ENCODE assay signal across 8 mouse cellular contexts in genomic region chr6:57535971-57536669, GRCm38 (mm10). TPM values are rescaled to one million over a fixed set of nuclear protein-coding genes. Genes with fewer than 3 reads are reported as not detected.
DNase-seq lines count a peak whose midpoint lies in the region; ATAC-seq and TF ChIP-seq lines count a peak whose summit lies in the region.

No protein-coding gene starts in this region.

- WGBS in forebrain, embryonic 11.5 days = 28% methylated on average over 14 of the region's 14 CpGs
- WGBS in kidney, embryonic 16.5 days = 18% methylated on average over 14 of the region's 14 CpGs

- no peaks in the 10 kb centered on the region for H3K27me3 ChIP-seq in forebrain, embryonic 11.5 days (ENCODE audit: control insufficient read depth, insufficient read depth, low read length)
- H3K27me3 ChIP-seq in kidney, embryonic 16.5 days (ENCODE audit: insufficient read depth, low read length) = no peaks in the 10 kb centered on the region

- H3K27ac ChIP-seq in layer of hippocampus, adult 2 months = peak overlapping the region; percentile 87
- H3K27ac ChIP-seq in bone marrow macrophage, adult 2 months (ENCODE audit: insufficient read depth, low read depth, low read length) = peak overlapping the region; percentile 41
- H3K27ac ChIP-seq in forebrain, embryonic 11.5 days (ENCODE audit: low read depth, low read length) = peak overlapping the region; percentile 6; the same call in 1 of the 2 replicates
- H3K27ac ChIP-seq in kidney, embryonic 16.5 days (ENCODE audit: low read length) = peak overlapping the region; percentile 90

- H3K36me3 ChIP-seq in forebrain, embryonic 11.5 days (ENCODE audit: control insufficient read depth, insufficient read depth, low read length) = no peaks in the 10 kb centered on the region
- no peaks in the 10 kb centered on the region for H3K36me3 ChIP-seq in kidney, embryonic 16.5 days (ENCODE audit: insufficient read depth, low read length)

- no peak for TF ChIP-seq CTCF in layer of hippocampus, adult 2 months (conservative IDR thresholded peaks at IDR 0.05)
- no peak for TF ChIP-seq CTCF in bone marrow macrophage, adult 2 months (IDR thresholded peaks at IDR 0.05; ENCODE audit: low read depth, low read length)

- peaks cover 6% of the 10 kb centered on the region for H3K4me1 ChIP-seq in bone marrow macrophage, adult 2 months (ENCODE audit: control insufficient read depth, insufficient read depth, low read length)
- H3K4me1 ChIP-seq in forebrain, embryonic 11.5 days (replicated peaks; ENCODE audit: control insufficient read depth, insufficient read depth, low read length) = peaks cover 7% of the 10 kb centered on the region; the same call in 1 of the 2 replicates
- peaks cover 16% of the 10 kb centered on the region for H3K4me1 ChIP-seq in kidney, embryonic 16.5 days (ENCODE audit: insufficient read depth, low read length)

- peak in 1 of 2 experiments; percentile 15 for DNase-seq in layer of hippocampus, adult 2 months (ENCODE audit: low spot score in 2 of 2)
- DNase-seq in layer of hippocampus, adult 9-11 months = no peak
- no peak for DNase-seq in forebrain, embryonic 11.5 days (ENCODE audit: low spot score)
- peak; percentile 19 for DNase-seq in mesoderm, embryonic 11.5 days (ENCODE audit: low read depth, low spot score)
- no peak for DNase-seq in frontal cortex, postnatal 25 days (ENCODE audit: low spot score in 2 of 2)
- DNase-seq in gastrocnemius, postnatal 25 days = no peak

- peak overlapping the region; percentile 64 for H3K4me2 ChIP-seq in forebrain, embryonic 11.5 days (ENCODE audit: low read depth, low read length, severe bottlenecking)
- peak overlapping the region; percentile 85 for H3K4me2 ChIP-seq in kidney, embryonic 16.5 days (replicated peaks; ENCODE audit: low read depth, low read length)

- ATAC-seq in forebrain, embryonic 11.5 days (replicated peaks; ENCODE audit: low FRiP score) = peak; percentile 71
- ATAC-seq in kidney, embryonic 16.5 days (ENCODE audit: low FRiP score, low TSS enrichment) = peak; percentile 69

- TF ChIP-seq POLR2A in bone marrow macrophage, adult 2 months (IDR thresholded peaks at IDR 0.05; ENCODE audit: borderline replicate concordance, low read depth, low read length) = no peak

- peak overlapping the region; percentile 56 for H3K9ac ChIP-seq in forebrain, embryonic 11.5 days (ENCODE audit: low read length)
- H3K9ac ChIP-seq in kidney, embryonic 16.5 days (replicated peaks; ENCODE audit: low read length) = peak overlapping the region; percentile 68

- H3K9me3 ChIP-seq in forebrain, embryonic 11.5 days (ENCODE audit: control insufficient read depth, low read length) = no peaks in the 10 kb centered on the region
- H3K9me3 ChIP-seq in kidney, embryonic 16.5 days (ENCODE audit: low read length) = no peaks in the 10 kb centered on the region

- H3K4me3 ChIP-seq in layer of hippocampus, adult 2 months = peak overlapping the region; percentile 69
- peak overlapping the region; percentile 61 for H3K4me3 ChIP-seq in bone marrow macrophage, adult 2 months (ENCODE audit: insufficient read depth, low read length)
- peak overlapping the region; percentile 54 for H3K4me3 ChIP-seq in forebrain, embryonic 11.5 days (ENCODE audit: low read depth, low read length)
- H3K4me3 ChIP-seq in kidney, embryonic 16.5 days (ENCODE audit: low read length) = peak overlapping the region; percentile 84

RNA-seq across cellular contexts. Expression of gene Ppm1k, which starts 0.9 kb away (rescaled TPM):
- 10 to 100 TPM; 80.3 to 83.6 TPM for total RNA-seq in layer of hippocampus, adult 2 months (2021)
- 10.2 and 16.2 TPM in 2 replicates for polyA plus RNA-seq in bone marrow macrophage, adult 2 months (2012; ENCODE audit: insufficient read depth, insufficient read length, missing spikeins)
- 6.2 and 6.7 TPM in 2 replicates for polyA plus RNA-seq in forebrain, embryonic 11.5 days (2014; fragmentation: Nextera tagmentation; extraction: Ambion mirVana)
- polyA plus RNA-seq in kidney, embryonic 16.5 days (2015; fragmentation: Nextera tagmentation; extraction: Ambion mirVana) = 3.8 and 5.4 TPM in 2 replicates
- 10 to 100 TPM; 11.2 to 14.1 TPM for total RNA-seq in gastrocnemius, postnatal 25 days (2021)

RNA-seq across cellular contexts. Expression of gene Herc6, which starts 44.7 kb away (rescaled TPM):
- total RNA-seq in layer of hippocampus, adult 2 months (2021) = 1 to 10 TPM; 5.5 TPM
- 37.9 and 53.1 TPM in 2 replicates for polyA plus RNA-seq in bone marrow macrophage, adult 2 months (2012; ENCODE audit: insufficient read depth, insufficient read length, missing spikeins)
- polyA plus RNA-seq in forebrain, embryonic 11.5 days (2014; fragmentation: Nextera tagmentation; extraction: Ambion mirVana) = 2.7 and 3.4 TPM in 2 replicates
- 3.5 and 4.3 TPM in 2 replicates for polyA plus RNA-seq in kidney, embryonic 16.5 days (2015; fragmentation: Nextera tagmentation; extraction: Ambion mirVana)
- total RNA-seq in gastrocnemius, postnatal 25 days (2021) = 1 to 10 TPM in 1 of 2 experiments, under 1 TPM in 1; 0.41 to 1.6 TPM

Comparison
In these comparisons a context has a peak if more than half of its experiments do, and no peak if none do; other contexts are left out.
1. H3K27ac ChIP-seq: peak in every context shown above with its lines; median percentile 90 in kidney, embryonic 16.5 days; 87 in layer of hippocampus, adult 2 months; 41 in bone marrow macrophage, adult 2 months; 6 in forebrain, embryonic 11.5 days.